Mouse (Mus musculus): ENCODE results near the gene Gal3st1.

GRCm38 (mm10) chr11:3993914-3994313 is 10.5 kb downstream of the Gal3st1 start:
- no peak for TF ChIP-seq CTCF (IDR thresholded peaks at IDR 0.05; ENCODE audit: low read depth, low read length)
- no peak for TF ChIP-seq TAL1 (conservative IDR thresholded peaks at IDR 0.05; ENCODE audit: low read depth, low read length)

Measured in G1E (cell line).